Mouse (Mus musculus) limb, embryonic 10.5 days (tissue): ENCODE results near the gene Uba3. TPM values are rescaled to one million over a fixed set of nuclear protein-coding genes. Genes with fewer than 3 reads are reported as not detected.
A peak's percentile ranks its signal among the peaks of the same experiment; 100 is the strongest.

Experiments used
- DNase-seq: peaks from one replicate; pipeline ENCODE4 v3.0.0-alpha.2; 2017; ENCODE audit warnings: low spot score
- H3K27ac ChIP-seq: fragments of 300-500 bp; sonication (generic); 2 replicates; pipeline ENCODE4 v1.5.1; 2016; ENCODE audit warnings: mild to moderate bottlenecking
- H3K27me3 ChIP-seq: fragments of 300-500 bp; sonication (generic); 2 replicates; pipeline ENCODE4 v1.6.1; 2016; ENCODE audit warnings: low read depth, mild to moderate bottlenecking; ENCODE audit not compliant: poor library complexity, severe bottlenecking
- H3K36me3 ChIP-seq: fragments of 300-500 bp; sonication (generic); 2 replicates; pipeline ENCODE4 v1.6.1; 2016; ENCODE audit warnings: mild to moderate bottlenecking, moderate library complexity
- H3K4me1 ChIP-seq: fragments of 300-500 bp; sonication (generic); 2 replicates; pipeline ENCODE4 v1.6.1; 2016
- H3K4me3 ChIP-seq: fragments of 300-500 bp; sonication (generic); 2 replicates; pipeline ENCODE4 v1.5.1; 2016; ENCODE audit warnings: mild to moderate bottlenecking, moderate library complexity
- H3K9me3 ChIP-seq: fragments of 300-500 bp; sonication (generic); replicated peaks from 2 replicates; pipeline ENCODE4 v1.6.1; 2016; ENCODE audit warnings: mild to moderate bottlenecking
- WGBS: fragments of 180-500 bp; shearing (Covaris S2); methylation state at CpG from one replicate; pipeline ENCODE4 v1.1.7; 2016; 5-methylcytosine and 5-hydroxymethylcytosine counted together
- polyA plus RNA-seq: library from polyadenylated mRNA; unstranded; fragments of >200 nt; fragmentation: Nextera tagmentation; extraction: Ambion mirVana; gene quantifications from 2 replicates; pipeline ENCODE4 v1.2.1, GENCODE M21; 2016

The Uba3 gene
- polyA plus RNA-seq, 1 experiment from 2014 or later, result 96.2 TPM

DNA sequence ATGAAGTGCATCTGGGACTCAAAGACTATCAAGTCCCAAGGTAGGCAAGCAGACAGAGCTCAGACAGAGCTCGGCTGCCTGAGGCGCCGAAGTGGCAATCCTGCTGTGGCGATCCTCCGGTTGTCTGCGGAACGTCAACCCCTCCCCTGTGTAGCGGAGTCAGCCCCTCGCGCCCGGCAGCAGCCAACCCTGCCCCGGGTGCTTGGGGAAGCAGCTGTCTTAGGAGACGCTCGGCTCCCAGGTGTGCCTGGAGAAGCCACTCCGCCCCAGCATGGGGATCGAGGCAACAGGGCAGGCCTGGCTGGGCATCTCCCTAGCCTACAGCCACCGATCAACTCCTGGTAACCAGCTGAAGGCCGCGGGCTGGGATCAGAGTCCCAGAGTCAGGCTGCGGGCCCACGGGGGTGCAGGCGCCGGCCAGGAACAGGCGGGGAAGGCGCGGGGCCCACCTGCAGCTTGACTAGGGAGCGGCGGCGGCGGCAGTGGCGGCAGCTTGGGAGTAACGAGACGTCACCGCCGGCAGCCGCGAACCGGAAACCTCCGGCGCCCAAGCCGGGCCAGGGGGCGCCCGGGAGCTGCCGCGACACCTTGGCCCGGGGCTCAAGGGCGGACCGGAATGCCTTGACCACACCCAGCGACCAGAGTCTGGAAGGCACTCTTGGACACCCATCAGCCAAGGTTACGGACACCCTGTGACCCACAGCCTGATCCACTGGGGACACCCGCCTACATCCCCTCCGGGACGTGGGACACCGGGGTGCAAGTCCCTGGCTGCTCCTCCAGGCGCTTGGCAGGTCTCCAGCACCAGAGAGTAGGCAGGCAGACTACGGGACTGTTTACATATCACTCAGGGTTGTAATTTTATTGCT is 56.8 kb downstream of the Uba3 start, which contains the start of gene Eogt:
Gene Eogt, minus strand, starts transcription at position 800 of the 869 bp plus-strand sequence.
- Histone ChIP-seq H3K4me3 (peak within 1 kb of the TSS; percentile 82), H3K27ac (peak within 1 kb of the TSS; percentile 95), H3K36me3 (peaks cover 9% of the 10 kb centered on the region), H3K9me3 (no peaks in the 10 kb centered on the region), H3K27me3 (no peaks in the 10 kb centered on the region), H3K4me1 (peaks cover 52% of the 10 kb centered on the region)
- peak; percentile 81 for DNase-seq
- under 1% methylated on average over 51 of the region's 56 CpGs for WGBS

DNA sequence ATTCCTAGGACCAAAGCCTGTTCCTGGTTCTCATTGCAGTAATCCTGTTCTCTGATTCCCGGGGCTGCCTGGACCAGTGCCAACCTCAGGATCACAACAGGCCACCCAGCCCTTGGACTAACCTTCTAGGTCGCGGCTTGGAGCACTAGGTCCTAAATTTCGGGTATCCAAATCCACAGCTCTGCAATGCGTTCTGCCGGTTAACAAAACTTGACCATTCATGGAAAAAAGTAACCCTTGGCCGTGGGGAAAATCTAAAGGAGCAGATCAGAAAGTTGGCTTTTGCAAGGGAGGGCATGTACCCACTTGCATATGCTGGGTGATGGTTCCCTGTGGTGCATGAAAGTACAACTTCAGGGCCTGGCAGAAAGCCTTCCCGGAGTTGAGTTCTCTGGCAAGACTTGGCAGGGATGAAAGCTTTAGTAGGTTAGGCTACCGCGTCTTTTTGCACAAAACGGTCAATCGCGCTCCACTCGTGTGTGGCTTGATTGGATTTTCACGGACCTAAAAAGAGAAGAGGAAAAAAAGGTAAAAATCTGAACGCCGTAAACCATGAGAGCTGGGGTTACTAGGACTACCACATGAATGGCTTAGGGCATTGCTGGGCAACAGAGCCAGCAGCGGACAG is 57.6 kb downstream of the Uba3 start:
- WGBS, result 20% methylated on average over 18 of the region's 18 CpGs
- Histone ChIP-seq H3K9me3 (no peaks in the 10 kb centered on the region), H3K36me3 (peaks cover 11% of the 10 kb centered on the region; the same call in 1 of the 2 replicates), H3K4me3 (peak overlapping the region; percentile 82), H3K27ac (peak overlapping the region; percentile 95), H3K4me1 (peaks cover 52% of the 10 kb centered on the region), H3K27me3 (no peaks in the 10 kb centered on the region)
- DNase-seq, result peak; percentile 50

DNA sequence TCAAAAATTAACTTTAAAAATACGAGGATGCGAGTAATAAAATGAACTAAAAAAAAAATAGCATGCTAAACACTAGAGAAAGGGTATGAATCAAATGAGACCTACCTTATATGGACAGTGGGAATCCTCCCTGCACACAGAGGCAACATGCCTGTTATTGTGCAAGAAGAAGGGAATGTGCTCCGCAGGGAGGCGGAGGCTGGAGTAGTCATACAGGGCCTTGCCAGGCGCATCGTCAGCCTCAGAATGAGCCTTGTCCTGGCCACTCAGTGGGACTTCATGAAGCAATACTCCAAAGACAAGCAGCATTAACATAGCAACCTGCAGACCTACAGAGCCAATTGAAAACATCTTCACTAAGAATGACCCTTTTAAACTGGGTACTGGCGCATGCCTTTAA is 60.3 kb downstream of the Uba3 start:
- Histone ChIP-seq H3K4me1 (peaks cover 52% of the 10 kb centered on the region), H3K36me3 (peaks cover 28% of the 10 kb centered on the region), H3K27me3 (no peaks in the 10 kb centered on the region), H3K4me3 (no peak overlapping the region; the same call in 1 of the 2 replicates), H3K27ac (peak overlapping the region; percentile 61; the same call in 1 of the 2 replicates), H3K9me3 (no peaks in the 10 kb centered on the region)
- WGBS, result 86% methylated on average over 7 of the region's 7 CpGs
- no peak for DNase-seq

DNA sequence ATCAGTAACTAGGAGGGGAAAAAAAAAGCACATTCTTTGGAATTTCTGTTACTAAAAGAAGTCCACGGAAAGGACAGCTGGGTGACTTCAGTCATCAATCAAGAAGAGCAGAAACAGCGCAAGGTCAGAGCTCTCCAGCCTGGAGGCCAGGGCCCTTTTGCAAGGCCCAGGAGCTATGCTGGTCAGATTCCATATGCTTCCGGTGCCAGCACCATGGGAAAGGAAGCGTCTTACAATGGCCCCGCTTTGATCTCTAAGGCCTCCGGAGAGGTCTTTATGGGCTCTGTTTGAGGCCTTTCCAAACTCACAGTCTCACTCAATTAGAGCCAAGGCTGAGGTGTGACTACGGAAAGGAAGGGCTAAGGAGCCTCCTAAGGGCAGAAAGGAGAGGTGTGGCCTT is 61.1 kb downstream of the Uba3 start:
- Histone ChIP-seq H3K4me1 (peaks cover 50% of the 10 kb centered on the region), H3K4me3 (no peak overlapping the region), H3K27me3 (no peaks in the 10 kb centered on the region), H3K9me3 (no peaks in the 10 kb centered on the region), H3K27ac (peak overlapping the region; percentile 68), H3K36me3 (peaks cover 36% of the 10 kb centered on the region)
- DNase-seq, result peak; percentile 51
- WGBS, result 19% methylated on average over 7 of the region's 7 CpGs

DNA sequence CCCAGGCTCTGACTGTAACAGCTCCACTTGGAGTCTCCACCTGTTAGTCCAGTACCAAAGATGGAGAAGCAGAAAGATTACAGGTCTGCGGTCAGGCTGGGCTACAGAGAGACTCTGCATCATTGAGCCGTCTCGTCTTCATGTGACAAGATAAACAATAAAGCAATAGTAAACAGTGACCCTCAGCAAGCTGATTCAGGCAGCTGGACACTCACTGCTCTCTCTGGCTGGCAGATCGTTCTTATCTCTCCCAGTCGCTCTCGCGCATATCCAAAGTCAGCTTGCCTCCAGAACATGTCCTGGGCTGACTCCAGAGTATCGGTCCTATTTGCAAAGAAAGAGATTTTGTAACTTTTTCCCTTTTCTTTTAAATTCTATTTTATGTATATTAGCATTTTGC is 62.8 kb downstream of the Uba3 start:
- Histone ChIP-seq H3K27ac (no peak overlapping the region), H3K4me3 (no peak overlapping the region), H3K9me3 (no peaks in the 10 kb centered on the region), H3K36me3 (peaks cover 43% of the 10 kb centered on the region), H3K27me3 (no peaks in the 10 kb centered on the region), H3K4me1 (peaks cover 32% of the 10 kb centered on the region)
- 87% methylated on average over 8 of the region's 8 CpGs for WGBS
- DNase-seq, result no peak

DNA sequence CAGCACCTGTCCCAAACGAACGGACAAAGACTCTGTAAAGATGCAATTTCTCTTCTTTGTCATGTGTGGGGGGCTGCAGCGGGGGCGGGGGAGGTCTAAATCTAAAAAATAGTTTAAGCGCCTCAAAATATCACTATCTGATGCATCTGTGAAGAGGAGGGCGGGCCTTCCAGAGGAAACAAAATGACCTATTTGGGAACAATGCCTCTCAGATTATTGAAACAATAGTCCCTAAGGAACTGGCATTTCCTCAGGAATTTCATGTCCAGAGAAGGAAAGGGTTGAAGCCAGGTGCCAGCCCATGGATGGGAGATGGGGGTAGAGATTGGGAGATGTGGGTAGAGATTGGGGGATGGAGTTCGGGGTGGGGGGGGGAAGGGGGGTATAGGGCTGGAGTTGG is 63.6 kb downstream of the Uba3 start:
- Histone ChIP-seq H3K27me3 (no peaks in the 10 kb centered on the region), H3K4me1 (peaks cover 24% of the 10 kb centered on the region), H3K27ac (no peak overlapping the region), H3K36me3 (peaks cover 43% of the 10 kb centered on the region), H3K9me3 (no peaks in the 10 kb centered on the region), H3K4me3 (no peak overlapping the region)
- peak; percentile 12 for DNase-seq
- WGBS, result 89% methylated on average over 7 of the region's 7 CpGs

Other genes with a start within 250 kb of the Uba3 start
- 0.48 and 0.56 TPM in 2 replicates for gene Fam19a4, start 145.2 kb downstream of the Uba3 start, polyA plus RNA-seq
- gene Eogt, start 56.5 kb downstream of the Uba3 start, polyA plus RNA-seq, result 20.8 and 22.0 TPM in 2 replicates
- 20.9 and 27.8 TPM in 2 replicates for gene Tmf1, start 26.5 kb downstream of the Uba3 start, polyA plus RNA-seq
- gene Arl6ip5, start 5.0 kb upstream of the Uba3 start, polyA plus RNA-seq, result 24.0 and 27.5 TPM in 2 replicates
- gene Lmod3, start 47.1 kb upstream of the Uba3 start, polyA plus RNA-seq, result 0.13 TPM in 1 of 2 replicates, not detected in the other